Mouse (Mus musculus): ENCODE data around the gene Sdf4. TPM values are rescaled to one million over a fixed set of nuclear protein-coding genes. Genes with fewer than 3 reads are reported as not detected.

Sdf4 gene
- polyA plus RNA-seq, 1 experiment from 2014 or later = 131 TPM

DNA sequence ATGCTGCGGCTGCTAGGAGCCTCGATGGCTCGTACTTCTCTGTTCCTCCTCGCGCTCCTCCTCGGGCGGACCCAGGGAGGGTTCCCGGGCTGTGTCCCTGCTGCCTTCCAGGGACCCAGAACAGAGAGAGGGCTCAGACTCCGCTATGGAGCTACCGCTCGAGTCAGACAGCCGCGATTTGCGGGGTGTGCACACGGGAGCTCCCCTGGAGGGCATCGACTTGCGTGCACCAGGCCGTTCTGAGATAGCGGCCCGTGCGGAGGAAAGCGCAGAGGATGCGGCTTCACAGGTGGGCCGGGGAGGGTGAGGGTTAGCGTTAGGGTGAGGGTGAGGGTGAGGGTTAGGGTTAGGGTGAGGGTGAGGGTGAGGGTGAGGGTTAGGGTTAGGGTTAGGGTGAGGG is 42.2 kb downstream of the Sdf4 start:
- DNase-seq (ENCODE audit: low spot score) = peak; percentile 28
- Histone ChIP-seq H3K27me3 (ENCODE audit: low read depth, poor library complexity, severe bottlenecking) (peaks cover 30% of the 10 kb centered on the region), H3K36me3 (no peaks in the 10 kb centered on the region), H3K27ac (replicated peaks) (no peak overlapping the region; the same call in 1 of the 2 replicates), H3K4me1 (peaks cover 47% of the 10 kb centered on the region), H3K4me3 (peak overlapping the region; percentile 47), H3K9me3 (replicated peaks) (no peaks in the 10 kb centered on the region)
- whole genome bisulfite sequencing = 9% methylated on average over 25 of the region's 25 CpGs

DNA sequence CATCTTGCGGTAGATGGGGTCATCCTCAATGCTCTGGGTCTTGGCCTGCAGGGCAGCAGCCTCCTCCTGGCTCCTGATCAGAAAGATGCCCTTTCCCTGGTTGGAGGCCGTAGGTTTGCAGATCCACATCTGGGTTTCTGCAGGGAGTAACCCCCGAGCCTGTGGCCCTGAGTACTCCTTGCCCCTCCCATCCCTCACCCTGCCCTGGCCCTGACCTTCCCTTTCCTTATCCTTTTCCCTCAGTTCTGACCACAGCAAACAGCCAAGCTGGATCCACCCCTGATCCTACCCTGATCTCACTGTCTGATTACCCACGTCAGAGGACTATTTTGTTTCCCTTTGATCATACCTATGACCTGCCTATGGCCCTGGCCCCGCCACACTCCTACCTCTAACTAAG is 52.1 kb downstream of the Sdf4 start:
- no peaks in the 10 kb centered on the region for H3K4me1 ChIP-seq
- H3K9me3 ChIP-seq (replicated peaks) = no peaks in the 10 kb centered on the region
- 73% methylated on average over 5 of the region's 5 CpGs for WGBS
- no peaks in the 10 kb centered on the region for H3K36me3 ChIP-seq
- H3K27ac ChIP-seq (replicated peaks) = no peak overlapping the region
- H3K4me3 ChIP-seq = no peak overlapping the region
- no peak for DNase-seq (ENCODE audit: low spot score)
- no peaks in the 10 kb centered on the region for H3K27me3 ChIP-seq (ENCODE audit: low read depth, poor library complexity, severe bottlenecking)

DNA sequence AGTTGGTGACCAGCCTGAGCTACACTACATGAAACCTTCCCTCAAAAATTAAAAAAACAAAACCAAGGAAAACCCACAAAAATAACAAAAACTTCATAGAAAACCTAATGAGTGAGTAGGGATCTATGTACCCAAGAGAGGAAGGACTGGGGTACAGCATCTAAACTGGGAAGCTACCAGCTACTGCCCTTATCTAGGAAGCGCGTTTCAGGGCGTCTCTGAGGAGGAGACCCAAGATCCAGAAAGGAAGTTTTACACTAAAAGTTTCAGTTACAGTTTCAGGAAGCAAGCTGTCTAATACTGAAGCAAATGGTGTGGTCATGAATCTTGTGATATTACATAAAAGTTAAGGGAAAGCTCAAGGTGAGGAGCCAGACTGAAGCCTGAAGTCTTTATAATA is 57.1 kb downstream of the Sdf4 start:
- no peak for DNase-seq (ENCODE audit: low spot score)
- no peak overlapping the region for H3K4me3 ChIP-seq
- no peaks in the 10 kb centered on the region for H3K36me3 ChIP-seq
- no peaks in the 10 kb centered on the region for H3K27me3 ChIP-seq (ENCODE audit: low read depth, poor library complexity, severe bottlenecking)
- H3K4me1 ChIP-seq = no peaks in the 10 kb centered on the region
- no peaks in the 10 kb centered on the region for H3K9me3 ChIP-seq (replicated peaks)
- WGBS = 84% methylated on average over 3 of the region's 3 CpGs
- H3K27ac ChIP-seq (replicated peaks) = no peak overlapping the region

DNA sequence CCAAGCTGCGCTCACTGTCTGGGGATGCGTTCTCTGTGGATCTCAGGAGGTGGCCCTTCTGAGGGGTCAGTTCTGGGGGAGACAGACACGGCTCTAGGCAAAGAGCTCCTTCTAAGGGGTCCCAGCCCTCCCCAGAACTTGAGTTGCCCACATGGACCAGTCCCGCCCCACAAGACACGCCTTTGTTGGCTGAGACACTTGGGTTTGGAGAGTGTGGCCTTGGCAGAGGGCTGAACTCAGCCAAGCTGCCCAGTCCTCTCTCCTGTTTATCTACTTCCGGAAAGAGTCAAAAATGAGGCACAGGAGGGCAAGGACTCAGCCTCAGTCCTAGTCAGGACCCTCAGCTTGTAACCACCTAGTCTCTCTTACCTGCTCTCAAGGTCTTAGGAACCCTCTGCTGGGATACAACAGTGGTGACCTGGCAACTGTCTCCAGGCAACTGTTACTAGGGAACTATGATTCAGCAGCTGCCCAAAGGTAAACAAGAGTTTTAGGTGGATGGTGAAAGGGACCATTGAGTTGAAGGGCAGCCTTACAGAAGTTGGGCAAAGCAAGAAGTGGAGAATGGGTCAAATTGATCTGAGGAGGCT is 57.8 kb downstream of the Sdf4 start:
- WGBS = 72% methylated on average over 6 of the region's 6 CpGs
- Histone ChIP-seq H3K27ac (replicated peaks) (no peak overlapping the region), H3K27me3 (ENCODE audit: low read depth, poor library complexity, severe bottlenecking) (no peaks in the 10 kb centered on the region), H3K36me3 (no peaks in the 10 kb centered on the region), H3K9me3 (replicated peaks) (no peaks in the 10 kb centered on the region), H3K4me1 (no peaks in the 10 kb centered on the region), H3K4me3 (no peak overlapping the region)
- DNase-seq (ENCODE audit: low spot score) = no peak

DNA sequence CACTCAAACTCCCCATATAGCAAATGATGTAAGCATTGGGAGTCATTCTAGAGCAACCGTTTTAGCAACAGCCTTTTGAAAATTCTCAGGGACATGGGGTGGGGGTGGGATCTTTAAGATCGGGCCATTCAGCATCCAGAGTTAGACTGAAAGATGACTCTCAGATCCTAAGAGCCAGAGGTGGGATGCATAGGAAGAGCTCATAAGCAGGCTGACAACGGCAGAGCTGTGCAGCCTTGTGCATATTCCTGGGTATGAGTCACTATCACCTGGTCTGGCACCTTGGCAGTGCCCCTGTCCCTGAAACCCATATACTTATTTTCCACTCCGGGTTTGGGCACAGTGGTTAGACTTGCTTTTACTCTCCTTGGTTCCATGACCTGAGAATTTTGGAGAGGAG is 60.4 kb downstream of the Sdf4 start:
- DNase-seq (ENCODE audit: low spot score) = no peak
- no peak overlapping the region for H3K27ac ChIP-seq (replicated peaks)
- no peaks in the 10 kb centered on the region for H3K27me3 ChIP-seq (ENCODE audit: low read depth, poor library complexity, severe bottlenecking)
- no peaks in the 10 kb centered on the region for H3K4me1 ChIP-seq
- H3K36me3 ChIP-seq = no peaks in the 10 kb centered on the region
- WGBS = 92% methylated on average over 4 of the region's 4 CpGs
- no peaks in the 10 kb centered on the region for H3K9me3 ChIP-seq (replicated peaks)
- H3K4me3 ChIP-seq = no peak overlapping the region

DNA sequence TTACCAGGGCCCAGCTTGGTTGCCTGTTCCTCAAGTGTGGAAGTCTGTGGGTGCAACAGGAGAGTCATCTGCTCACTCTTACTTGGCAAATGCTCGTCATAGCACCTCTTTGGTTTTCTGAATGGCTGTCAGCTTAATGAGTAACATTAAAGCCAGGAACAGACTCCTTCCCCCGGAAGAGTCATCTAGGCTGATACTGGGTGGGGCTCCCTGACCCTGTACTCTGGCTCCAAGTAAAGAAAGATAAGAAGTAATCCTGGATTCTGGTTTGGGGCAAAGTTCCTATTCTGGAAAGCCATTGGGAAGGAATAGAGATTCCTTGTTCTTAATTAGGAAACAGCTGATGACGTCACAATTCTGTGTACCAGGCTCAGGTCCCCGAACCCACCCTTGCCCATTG is 61.5 kb downstream of the Sdf4 start:
- H3K4me1 ChIP-seq = no peaks in the 10 kb centered on the region

DNA sequence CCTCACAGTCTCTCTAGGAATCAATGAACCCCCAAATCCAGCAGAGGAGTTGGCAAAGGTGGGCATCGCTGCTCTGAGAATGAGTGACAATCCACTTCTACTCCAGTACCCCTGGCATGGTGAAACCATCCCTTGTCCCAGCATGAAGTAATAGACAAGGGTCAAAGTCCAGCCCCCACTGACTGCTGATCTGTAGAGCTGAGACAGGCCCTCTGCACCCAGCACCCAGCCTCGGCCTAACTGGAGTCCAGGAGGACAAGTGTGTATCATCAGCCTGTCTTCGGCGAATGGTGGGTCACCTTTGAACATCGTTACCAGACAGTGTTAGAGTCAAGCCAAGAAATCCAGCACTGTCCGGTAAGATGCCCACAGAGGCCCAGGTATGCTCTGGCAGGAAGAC is 61.9 kb downstream of the Sdf4 start:
- WGBS = 92% methylated on average over 6 of the region's 6 CpGs
- H3K9me3 ChIP-seq (replicated peaks) = no peaks in the 10 kb centered on the region
- no peak for DNase-seq (ENCODE audit: low spot score)
- no peak overlapping the region for H3K4me3 ChIP-seq
- no peak overlapping the region for H3K27ac ChIP-seq (replicated peaks)
- H3K27me3 ChIP-seq (ENCODE audit: low read depth, poor library complexity, severe bottlenecking) = no peaks in the 10 kb centered on the region
- H3K36me3 ChIP-seq = no peaks in the 10 kb centered on the region
- no peaks in the 10 kb centered on the region for H3K4me1 ChIP-seq

More for the DNA sequence above, 61.5 kb downstream of the Sdf4 start:
- Histone ChIP-seq H3K4me3 (no peak overlapping the region), H3K27me3 (ENCODE audit: low read depth, poor library complexity, severe bottlenecking) (no peaks in the 10 kb centered on the region), H3K27ac (replicated peaks) (no peak overlapping the region), H3K36me3 (no peaks in the 10 kb centered on the region), H3K9me3 (replicated peaks) (no peaks in the 10 kb centered on the region)
- WGBS = 90% methylated on average over 4 of the region's 4 CpGs
- no peak for DNase-seq (ENCODE audit: low spot score)

DNA sequence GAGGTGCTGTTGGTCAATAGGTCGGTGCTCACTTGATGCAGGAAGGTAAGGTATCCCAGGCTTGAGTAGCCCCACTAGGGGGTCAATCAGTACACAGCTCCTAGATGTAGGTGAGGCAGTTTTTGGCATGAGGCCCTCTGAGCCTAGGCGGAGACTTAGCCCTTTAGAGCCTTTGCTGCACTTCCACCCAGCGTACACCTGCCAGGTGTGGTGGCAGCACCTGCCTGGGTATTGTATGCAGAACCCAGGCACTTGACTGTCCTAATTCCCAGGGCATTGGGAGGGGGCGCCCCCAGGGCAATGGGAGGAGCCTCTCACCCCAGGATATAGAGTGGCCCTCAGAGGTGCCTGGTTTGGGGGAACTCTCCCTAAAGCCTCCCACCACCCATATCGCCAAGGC is 62.5 kb downstream of the Sdf4 start:
- 83% methylated on average over 5 of the region's 5 CpGs for WGBS
- Histone ChIP-seq H3K4me3 (no peak overlapping the region), H3K36me3 (no peaks in the 10 kb centered on the region), H3K27me3 (ENCODE audit: low read depth, poor library complexity, severe bottlenecking) (no peaks in the 10 kb centered on the region), H3K4me1 (0 out of 2 replicates have a peak, but pooled peaks cover 3% of the 10 kb centered on the region), H3K27ac (replicated peaks) (no peak overlapping the region), H3K9me3 (replicated peaks) (no peaks in the 10 kb centered on the region)
- no peak for DNase-seq (ENCODE audit: low spot score)

DNA sequence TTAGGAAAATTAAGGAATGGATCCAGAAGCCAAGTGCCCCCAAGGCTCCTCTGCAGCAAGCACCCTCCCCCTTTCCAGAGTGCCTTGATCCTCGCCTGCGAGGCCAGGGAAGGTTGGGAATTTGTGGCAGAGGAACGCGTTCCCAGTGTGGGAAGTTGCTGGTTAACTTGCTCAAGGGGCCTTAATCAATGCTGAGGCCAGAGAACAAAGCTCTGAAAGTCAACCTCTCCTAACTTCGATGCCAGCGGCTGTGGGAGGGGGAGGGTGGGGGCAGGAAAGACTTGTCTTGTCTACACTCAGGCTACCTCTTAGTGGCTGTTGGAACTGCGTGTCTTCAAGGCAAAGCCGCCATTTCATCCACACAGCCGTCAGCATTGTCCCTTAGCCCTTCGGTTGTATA is 65.0 kb downstream of the Sdf4 start:
- Histone ChIP-seq H3K4me1 (0 out of 2 replicates have a peak, but pooled peaks cover 3% of the 10 kb centered on the region), H3K27ac (replicated peaks) (no peak overlapping the region), H3K36me3 (no peaks in the 10 kb centered on the region), H3K4me3 (no peak overlapping the region), H3K9me3 (replicated peaks) (no peaks in the 10 kb centered on the region), H3K27me3 (ENCODE audit: low read depth, poor library complexity, severe bottlenecking) (no peaks in the 10 kb centered on the region)
- WGBS = 79% methylated on average over 10 of the region's 10 CpGs
- DNase-seq (ENCODE audit: low spot score) = no peak

DNA sequence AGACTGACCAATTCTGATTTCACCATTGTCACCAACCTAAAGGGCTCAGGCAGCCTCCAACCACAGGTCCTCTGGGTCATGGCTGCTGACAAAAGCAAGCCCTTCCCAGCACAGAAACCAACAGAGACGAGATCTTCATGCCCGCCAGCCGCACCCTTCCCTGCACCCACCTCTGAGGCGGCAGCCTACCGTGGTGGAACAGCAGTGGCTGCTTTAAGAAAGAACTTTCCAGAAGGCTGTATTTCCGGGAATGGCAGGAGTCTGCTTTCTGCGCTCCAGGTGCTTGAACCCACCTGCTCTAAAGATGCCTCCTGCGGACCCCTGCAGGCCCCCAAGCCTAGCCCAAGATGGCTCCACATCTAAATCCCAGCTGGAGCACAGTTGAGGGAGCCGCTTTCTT is 66.2 kb downstream of the Sdf4 start:
- DNase-seq (ENCODE audit: low spot score) = no peak
- no peaks in the 10 kb centered on the region for H3K36me3 ChIP-seq
- H3K4me1 ChIP-seq = peaks cover 7% of the 10 kb centered on the region
- H3K27me3 ChIP-seq (ENCODE audit: low read depth, poor library complexity, severe bottlenecking) = no peaks in the 10 kb centered on the region
- no peak overlapping the region for H3K4me3 ChIP-seq
- no peak overlapping the region for H3K27ac ChIP-seq (replicated peaks)
- 74% methylated on average over 9 of the region's 9 CpGs for WGBS
- no peaks in the 10 kb centered on the region for H3K9me3 ChIP-seq (replicated peaks)

DNA sequence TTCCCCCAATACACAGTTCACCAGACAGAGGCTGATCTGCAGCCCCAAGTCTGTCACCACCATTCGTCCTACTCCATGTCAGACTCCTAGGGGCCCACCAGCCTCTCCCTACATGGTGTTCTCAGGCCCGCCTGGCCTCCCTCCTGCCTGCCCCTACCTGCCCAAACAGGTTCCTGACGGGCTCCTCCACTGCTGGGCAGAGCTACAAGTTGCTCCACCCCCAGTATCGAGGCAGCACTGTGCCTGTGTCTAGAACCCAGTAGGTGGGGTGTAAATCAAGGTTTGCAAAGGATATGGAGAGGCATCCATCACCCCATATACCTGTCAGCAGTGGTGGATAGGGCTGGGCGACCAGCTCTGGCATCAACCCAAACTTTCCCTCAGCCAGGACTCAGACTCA is 66.6 kb downstream of the Sdf4 start, which contains the start of gene Ttll10:
TSS of gene Ttll10 (minus strand) at position 154 of the 400 bp plus-strand sequence.
- DNase-seq (ENCODE audit: low spot score) = no peak
- 40% methylated on average over 5 of the region's 5 CpGs for WGBS
- Histone ChIP-seq H3K36me3 (no peaks in the 10 kb centered on the region), H3K9me3 (replicated peaks) (no peaks in the 10 kb centered on the region), H3K4me3 (no peak within 1 kb of the TSS), H3K27me3 (ENCODE audit: low read depth, poor library complexity, severe bottlenecking) (no peaks in the 10 kb centered on the region), H3K27ac (replicated peaks) (no peak within 1 kb of the TSS), H3K4me1 (peaks cover 12% of the 10 kb centered on the region)

DNA sequence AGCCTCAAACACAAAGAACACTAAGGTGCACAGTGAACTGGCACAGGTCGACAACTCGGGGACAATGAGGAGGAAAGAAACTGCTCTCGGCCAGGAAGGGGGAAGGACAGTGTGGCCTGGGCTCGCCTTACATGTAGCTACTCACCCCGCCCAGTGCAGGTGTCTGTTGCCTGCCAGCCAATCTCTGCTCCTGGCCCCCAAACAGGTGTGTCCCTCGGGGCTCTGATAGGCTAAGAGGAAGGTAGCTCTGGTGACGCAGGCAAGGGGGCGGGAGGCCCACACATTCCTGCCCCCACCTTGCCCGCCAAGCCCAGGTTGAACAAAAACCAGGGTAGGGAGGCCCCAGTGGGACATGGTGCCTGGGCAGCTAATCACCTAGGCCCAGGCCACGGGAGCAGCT is 67.0 kb downstream of the Sdf4 start:
- WGBS = 42% methylated on average over 10 of the region's 10 CpGs
- Histone ChIP-seq H3K9me3 (replicated peaks) (no peaks in the 10 kb centered on the region), H3K36me3 (no peaks in the 10 kb centered on the region), H3K4me3 (no peak overlapping the region), H3K27ac (replicated peaks) (no peak overlapping the region), H3K4me1 (peaks cover 15% of the 10 kb centered on the region), H3K27me3 (ENCODE audit: low read depth, poor library complexity, severe bottlenecking) (no peaks in the 10 kb centered on the region)
- DNase-seq (ENCODE audit: low spot score) = no peak

Data from midbrain, embryonic 10.5 days (tissue).